Mouse (Mus musculus): Measurements from ENCODE around the gene Gda.

GRCm38 (mm10) chr19:21376445-21377218 is 96.6 kb downstream of the Gda start:
- TF ChIP-seq CTCF (IDR thresholded peaks at IDR 0.05; ENCODE audit: borderline replicate concordance, insufficient read depth, low read length) (no peak), POLR2A (IDR thresholded peaks at IDR 0.05; ENCODE audit: low read depth, low read length) (no peak)

Measured in embryonic fibroblast, embryonic 13.5 days (primary cell).